Mouse (Mus musculus) heart, adult 2 months (tissue): ENCODE results near the gene Snf8. TPM values are rescaled to one million over a fixed set of nuclear protein-coding genes. Genes with fewer than 3 reads are reported as not detected.
A peak's percentile ranks its signal among the peaks of the same experiment; 100 is the strongest.

ENCODE experiments used
- DNase-seq, 2 experiments: peaks; one replicate each; pipeline ENCODE4 v3.0.0; 2021
- H3K27ac ChIP-seq: fragments of 200-600 bp; 2 replicates; pipeline ENCODE4 v1.8.1; 2022
- H3K27me3 ChIP-seq: fragments of 200-500 bp; 2 replicates; pipeline ENCODE4 v1.6.1; 2012; ENCODE audit warnings: mild to moderate bottlenecking, low read length, inconsistent platforms, mixed read lengths; ENCODE audit not compliant: control insufficient read depth, insufficient read depth
- H3K36me3 ChIP-seq: fragments of 200-500 bp; 2 replicates; pipeline ENCODE4 v1.6.1; 2012; ENCODE audit warnings: low read length, inconsistent platforms; ENCODE audit not compliant: control insufficient read depth, insufficient read depth
- H3K4me1 ChIP-seq: fragments of 200-500 bp; 2 replicates; pipeline ENCODE4 v1.6.1; 2011; ENCODE audit warnings: low read length; ENCODE audit not compliant: control insufficient read depth, insufficient read depth
- H3K4me3 ChIP-seq: fragments of 200-600 bp; 2 replicates; pipeline ENCODE4 v1.8.1; 2022
- H3K79me2 ChIP-seq: fragments of 200-500 bp; replicated peaks from 2 replicates; pipeline ENCODE4 v1.6.1; 2012; ENCODE audit warnings: mild to moderate bottlenecking, inconsistent platforms, low read length, moderate library complexity, mixed read lengths; ENCODE audit not compliant: control insufficient read depth, insufficient read depth
- H3K9ac ChIP-seq: fragments of 200-500 bp; 2 replicates; pipeline ENCODE4 v1.6.1; 2012; ENCODE audit warnings: low read depth, mild to moderate bottlenecking, control low read depth, inconsistent platforms, low read length, mixed read lengths
- CTCF ChIP-seq: fragments of 200-600 bp; IDR thresholded peaks from 2 replicates; pipeline ENCODE4 v1.8.1; 2022; ENCODE audit warnings: antibody characterized with exemption, mild to moderate bottlenecking, moderate library complexity
- EP300 ChIP-seq: fragments of 200-500 bp; IDR thresholded peaks from 2 replicates; pipeline ENCODE4 v1.6.1; 2011; ENCODE audit warnings: low read depth, low read length, control low read depth; ENCODE audit not compliant: insufficient read depth
- POLR2A ChIP-seq: fragments of 200-500 bp; IDR thresholded peaks from 2 replicates; pipeline ENCODE4 v1.6.1; 2011; ENCODE audit warnings: mild to moderate bottlenecking, low read depth, low read length, control low read depth; ENCODE audit not compliant: insufficient read depth
- WGBS: fragments of 180-500 bp; shearing (Covaris S2); methylation state at CpG from one replicate; pipeline ENCODE4 v1.1.7; 2018; 5-methylcytosine and 5-hydroxymethylcytosine counted together
- intact Hi-C: fragments of 180-260 bp; cut with DNase I; formaldehyde crosslinking; loops from one replicate; pipeline ENCODE4 v1.15.1; 2025
- long read RNA-seq: library from polyadenylated mRNA; stranded (forward); transcript quantifications from one replicate; pipeline ENCODE4 v2.0.0, GENCODE M21; 2021
- polyA plus RNA-seq: library from polyadenylated mRNA; depleted of rRNA; stranded (reverse); fragments of >200 nt; gene quantifications from 2 replicates; pipeline ENCODE4 v1.2.3, GENCODE M21; 2012; rRNA removed
- total RNA-seq, 2 experiments: library from RNA; stranded (reverse); gene quantifications; 2 replicates each; pipeline ENCODE4 v1.2.3; 2021

Snf8 gene
- total RNA-seq (10 to 100 TPM; 44.9 to 49.1 TPM), polyA plus RNA-seq (18.8 and 23.0 TPM in 2 replicates)
- long read RNA-seq, transcript Snf8-201 (8 exons, 1,004 nt) = major isoform, 13 of 16 reads
- long read RNA-seq, partial matches to known transcripts = 3 of 16 reads
- long read RNA-seq, other reads (novel, unspliced or antisense) = 0 of 16 reads

- under 1% methylated on average over 29 of the region's 29 CpGs for WGBS
- H3K27me3 ChIP-seq = no peaks in the 10 kb centered on the region; the same call in 1 of the 2 replicates
- H3K79me2 ChIP-seq = no peaks in the 10 kb centered on the region
- peak within 1 kb of the TSS; percentile 75 for H3K4me3 ChIP-seq
- intact Hi-C loops = no loop called here
- peak within 1 kb of the TSS; percentile 70 for H3K9ac ChIP-seq
- no peaks in the 10 kb centered on the region for H3K36me3 ChIP-seq
- H3K4me1 ChIP-seq = no peaks in the 10 kb centered on the region
- peak; percentile 94 to 97 for DNase-seq
- no peak for TF ChIP-seq CTCF
- 0 out of 2 replicates have a peak, but pooled peaks have one; percentile 38 for TF ChIP-seq EP300
- TF ChIP-seq POLR2A = peak; percentile 73
- peak within 1 kb of the TSS; percentile 64 for H3K27ac ChIP-seq
Measured at GRCm38 (mm10) chr11:96034596-96035052, at the start of gene Snf8. Snf8 (plus strand) TSS chr11:96034885.

- Histone ChIP-seq H3K27ac (no peak overlapping the region), H3K79me2 (no peaks in the 10 kb centered on the region), H3K36me3 (no peaks in the 10 kb centered on the region), H3K27me3 (peaks cover 2% of the 10 kb centered on the region; the same call in 1 of the 2 replicates), H3K4me3 (no peak overlapping the region), H3K9ac (no peak overlapping the region), H3K4me1 (no peaks in the 10 kb centered on the region)
- intact Hi-C loops = no loop called here
- DNase-seq = no peak
- no peak for TF ChIP-seq EP300
- no peak for TF ChIP-seq POLR2A
- no peak for TF ChIP-seq CTCF
- WGBS = 72% methylated on average over 6 of the region's 6 CpGs
Measured at GRCm38 (mm10) chr11:95987854-95988447, 46.7 kb upstream of the Snf8 start.

- Histone ChIP-seq H3K79me2 (no peaks in the 10 kb centered on the region), H3K4me3 (no peak overlapping the region), H3K4me1 (no peaks in the 10 kb centered on the region), H3K27me3 (peaks cover 2% of the 10 kb centered on the region; the same call in 1 of the 2 replicates), H3K9ac (no peak overlapping the region), H3K27ac (no peak overlapping the region), H3K36me3 (no peaks in the 10 kb centered on the region)
- peak; percentile 72 to 74 for DNase-seq
- TF ChIP-seq CTCF = no peak
- TF ChIP-seq EP300 = no peak
- TF ChIP-seq POLR2A = no peak
- WGBS = 18% methylated on average over 9 of the region's 9 CpGs
- intact Hi-C loops = no loop called here
Measured at GRCm38 (mm10) chr11:95988533-95988932, 46.2 kb upstream of the Snf8 start.

- H3K36me3 ChIP-seq = no peaks in the 10 kb centered on the region
- H3K27ac ChIP-seq = no peak overlapping the region
- TF ChIP-seq POLR2A (no peak), EP300 (no peak), CTCF (no peak)
- no peaks in the 10 kb centered on the region for H3K4me1 ChIP-seq
- DNase-seq = no peak
- WGBS = 89% methylated on average over 8 of the region's 8 CpGs
- H3K79me2 ChIP-seq = no peaks in the 10 kb centered on the region
- H3K27me3 ChIP-seq = peaks cover 2% of the 10 kb centered on the region; the same call in 1 of the 2 replicates
- intact Hi-C loops = no loop called here
- no peak overlapping the region for H3K4me3 ChIP-seq
- no peak overlapping the region for H3K9ac ChIP-seq
Measured at GRCm38 (mm10) chr11:95989864-95990263, 44.8 kb upstream of the Snf8 start.

- Histone ChIP-seq H3K4me3 (no peak overlapping the region), H3K9ac (no peak overlapping the region), H3K36me3 (no peaks in the 10 kb centered on the region), H3K27me3 (peaks cover 2% of the 10 kb centered on the region; the same call in 1 of the 2 replicates), H3K79me2 (no peaks in the 10 kb centered on the region), H3K4me1 (no peaks in the 10 kb centered on the region), H3K27ac (no peak overlapping the region)
- TF ChIP-seq EP300 = no peak
- TF ChIP-seq CTCF = no peak
- no peak for TF ChIP-seq POLR2A
- 94% methylated on average over 4 of the region's 4 CpGs for WGBS
- DNase-seq = no peak
- intact Hi-C loops = no loop called here
Measured at GRCm38 (mm10) chr11:95990431-95990830, 44.3 kb upstream of the Snf8 start.
